Mouse (Mus musculus) c-Kit-positive CD71-positive TER-119-negative erythroid progenitor cells, embryonic 14.5 days (primary cell): ENCODE measurements around the gene Trappc4.
"Not testable (repeated sequence)": the region's sequence is repeated elsewhere in the genome, so short reads cannot be mapped to it uniquely, and the experiment has no call there.

Source experiments
- DNase-seq: peaks from one replicate; pipeline ENCODE4 v3.0.0-alpha.2; 2013; ENCODE audit warnings: low read depth

The Trappc4 gene

DNA sequence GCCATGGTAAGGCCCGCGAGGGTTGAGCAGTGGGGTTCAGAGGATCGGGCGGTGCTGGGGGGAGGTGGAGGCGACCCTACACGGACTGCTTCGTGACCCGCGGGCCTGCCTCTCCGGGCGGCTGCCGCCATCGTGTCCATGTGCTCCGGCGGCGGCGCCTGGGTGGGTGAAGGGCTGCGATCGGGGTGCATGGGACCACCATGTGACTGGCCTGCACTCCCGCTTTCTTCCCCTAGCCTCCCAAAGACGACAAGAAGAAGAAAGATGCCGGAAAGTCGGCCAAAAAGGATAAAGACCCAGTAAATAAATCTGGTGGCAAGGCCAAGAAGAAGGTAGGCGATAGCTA is 325 bp upstream of the Trappc4 start:
- DNase-seq, result no peak

DNA sequence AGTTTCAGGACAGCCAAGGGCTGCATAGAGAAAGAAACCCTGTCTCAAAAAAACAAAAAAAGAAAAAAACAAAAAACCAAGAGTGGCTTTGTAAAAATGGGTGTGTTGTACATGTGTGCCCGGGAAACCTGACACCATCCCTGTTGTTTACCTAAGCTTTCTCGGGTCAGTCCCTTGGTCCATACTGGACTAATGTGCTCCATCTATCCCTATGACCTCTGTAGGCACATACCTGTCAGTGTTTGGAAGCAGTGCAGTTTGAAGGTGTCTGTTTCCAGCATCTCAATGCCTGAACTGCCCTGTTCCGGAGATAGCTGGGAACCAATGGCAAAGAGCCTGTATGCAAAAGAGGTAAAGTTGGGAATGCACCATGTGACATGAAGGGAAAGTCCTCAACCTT is 2.4 kb downstream of the Trappc4 start:
- DNase-seq, result no peak

DNA sequence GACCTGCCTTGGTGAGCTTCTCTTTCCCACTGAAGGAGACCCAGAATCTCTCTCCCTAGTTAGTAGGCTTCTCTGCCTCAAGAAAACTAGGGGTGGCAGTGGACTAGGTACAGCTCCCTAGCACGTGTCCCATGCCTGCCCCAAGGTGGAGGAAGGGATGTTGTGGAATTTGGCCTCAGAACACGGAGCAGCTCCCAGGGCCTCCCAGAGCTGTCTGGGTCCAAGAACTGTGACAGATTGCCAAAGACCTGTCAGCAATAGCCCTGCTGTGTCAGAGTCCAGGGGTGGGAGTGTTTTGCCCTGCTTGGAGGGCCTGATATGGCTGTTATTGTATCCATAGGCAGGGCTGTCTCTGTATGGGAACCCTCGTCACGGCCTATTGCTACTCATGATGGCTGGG is 6.3 kb downstream of the Trappc4 start:
- no peak for DNase-seq

DNA sequence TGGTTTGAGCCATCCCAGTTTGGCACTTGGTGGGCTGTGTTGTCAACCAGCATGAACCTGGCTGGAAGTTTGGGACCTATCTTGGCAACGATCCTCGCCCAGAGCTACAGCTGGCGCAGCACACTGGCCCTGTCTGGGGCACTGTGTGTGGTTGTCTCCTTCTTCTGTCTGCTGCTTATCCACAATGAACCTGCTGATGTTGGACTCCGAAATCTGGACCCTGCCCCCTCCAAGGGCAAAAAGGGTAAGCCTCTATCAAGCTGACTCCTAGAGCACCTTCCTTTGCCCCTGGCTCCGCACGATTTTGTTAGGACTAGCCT is 7.6 kb downstream of the Trappc4 start:
- no peak for DNase-seq

DNA sequence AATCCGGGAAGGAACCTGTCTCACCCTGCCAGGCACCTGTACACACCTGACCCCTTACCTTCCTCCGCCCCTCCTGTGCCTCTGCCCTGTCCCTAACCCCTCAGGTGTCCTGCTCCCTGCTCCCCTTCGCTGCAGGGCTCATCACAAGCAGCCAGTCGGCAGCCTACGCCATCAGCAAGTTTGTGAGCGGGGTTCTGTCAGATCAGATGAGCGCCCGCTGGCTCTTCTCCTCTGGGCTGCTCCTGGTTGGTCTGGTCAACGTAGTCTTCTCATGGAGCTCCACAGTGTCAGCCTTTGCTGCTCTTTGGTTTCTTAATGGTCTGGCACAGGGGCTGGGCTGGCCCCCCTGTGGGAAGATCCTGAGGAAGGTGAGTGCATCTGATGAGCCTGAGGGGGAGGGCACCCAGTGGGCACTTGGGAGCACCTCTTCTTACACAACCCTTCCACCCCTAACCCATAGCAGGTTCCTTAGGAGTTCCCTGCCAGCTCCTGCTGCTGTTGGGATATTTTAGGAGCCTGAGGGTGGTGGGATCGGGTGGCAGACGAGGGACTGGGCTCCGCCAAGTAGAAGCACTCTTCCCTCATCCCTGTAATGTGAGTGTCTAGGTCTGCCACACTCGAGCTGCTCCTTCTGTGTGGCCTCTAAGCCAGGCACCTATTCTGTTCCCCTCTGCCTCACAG is 8.1 kb downstream of the Trappc4 start:
- DNase-seq, result no peak

DNA sequence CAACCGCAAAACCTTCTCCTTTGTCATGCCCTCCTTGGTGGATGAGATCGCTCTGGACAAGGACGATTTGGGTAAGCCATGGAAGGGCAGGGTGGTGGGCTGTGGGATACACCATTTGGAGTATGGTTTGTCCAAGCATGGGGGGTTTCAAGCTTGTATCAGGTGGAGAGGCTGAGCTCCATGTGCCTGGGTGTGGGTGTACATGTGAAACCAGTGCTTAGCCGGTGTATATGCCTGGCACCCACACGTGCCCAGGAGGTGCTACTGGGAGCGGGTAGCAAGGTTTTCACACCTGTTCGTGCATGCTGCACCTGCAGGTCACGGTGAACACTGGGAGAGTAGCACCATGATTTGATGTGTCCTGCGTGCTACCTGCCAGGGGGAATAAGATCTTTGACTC is 8.8 kb downstream of the Trappc4 start:
- DNase-seq, result no peak

DNA sequence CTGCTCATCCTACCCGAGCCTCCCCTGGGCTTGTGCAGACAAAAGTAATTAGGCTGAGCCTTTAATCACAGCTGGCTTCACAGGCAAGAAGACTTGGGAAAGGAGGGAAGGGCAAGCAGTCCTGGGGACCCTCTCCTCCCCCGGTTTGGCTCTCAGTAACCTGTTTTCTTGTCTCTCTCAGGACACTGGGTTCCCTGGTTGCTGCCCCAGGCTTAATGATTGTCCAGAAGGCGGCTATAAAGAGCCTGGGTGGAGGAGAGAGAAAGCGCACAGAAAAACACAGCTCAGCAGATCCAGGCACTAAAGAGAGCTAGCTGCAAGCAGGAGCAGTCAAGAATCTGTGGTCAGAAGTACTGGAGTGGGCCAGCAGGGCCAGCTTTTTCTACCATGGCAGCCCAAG is 9.3 kb downstream of the Trappc4 start:
- no peak for DNase-seq

DNA sequence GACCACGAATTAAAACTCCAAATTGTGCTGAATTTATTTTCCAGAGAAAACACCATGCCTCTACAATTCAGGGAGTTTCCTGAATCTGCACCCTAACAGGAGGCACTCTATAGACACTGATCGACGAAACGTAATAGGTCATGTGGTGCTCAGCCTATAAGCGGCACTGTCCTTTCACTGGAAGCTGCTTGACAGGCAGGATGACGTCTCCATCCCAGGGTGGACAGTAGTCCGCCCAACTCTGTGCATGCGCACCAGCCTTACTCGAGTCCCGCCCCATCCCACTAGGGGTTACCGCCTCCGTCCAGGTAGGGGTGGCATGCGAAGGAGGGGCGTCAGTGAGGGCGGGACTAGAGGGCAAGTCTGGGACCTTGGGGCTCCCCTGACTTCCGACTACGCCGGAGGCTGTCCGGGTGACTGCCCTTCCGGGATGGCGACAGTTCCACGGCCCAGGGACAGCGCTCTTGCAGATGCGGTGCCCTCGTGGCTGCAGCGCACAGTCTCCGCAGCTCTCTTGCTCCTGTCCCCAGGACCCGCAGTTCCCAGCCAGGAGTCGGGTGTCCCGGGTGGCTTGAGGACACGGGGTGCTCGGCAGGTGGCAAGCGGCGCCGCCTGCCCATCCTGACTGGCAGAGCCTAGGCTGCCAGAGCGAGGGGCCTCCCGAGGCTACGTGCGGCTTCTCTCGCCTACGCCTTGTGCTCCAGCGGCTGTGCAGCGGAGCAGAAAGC is 10.6 kb downstream of the Trappc4 start, which contains the start of gene Slc37a4:
TSS of gene Slc37a4 (plus strand) at position 169 of the 728 bp plus-strand sequence.
- DNase-seq, result peak; percentile 97

DNA sequence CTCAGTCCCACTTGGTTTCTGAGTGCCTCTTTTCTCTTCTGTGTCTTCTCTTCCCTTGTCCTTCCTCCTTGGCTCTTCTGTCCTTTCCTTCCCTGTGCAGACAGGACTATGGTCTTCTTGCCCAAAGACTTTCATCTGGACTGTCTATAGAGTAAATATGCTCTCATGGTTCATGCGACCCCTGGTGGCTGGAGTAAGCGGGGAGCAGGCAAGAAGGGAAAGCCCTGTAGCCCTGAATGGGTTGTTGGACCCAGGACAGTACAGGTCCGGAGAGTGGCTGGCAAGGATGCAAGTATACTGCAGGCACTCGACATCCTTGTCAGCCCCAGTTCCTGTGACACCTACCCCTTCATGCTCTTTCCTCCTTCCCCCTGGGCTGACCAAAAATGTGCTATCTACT is 15.9 kb downstream of the Trappc4 start:
- DNase-seq, result no peak

DNA sequence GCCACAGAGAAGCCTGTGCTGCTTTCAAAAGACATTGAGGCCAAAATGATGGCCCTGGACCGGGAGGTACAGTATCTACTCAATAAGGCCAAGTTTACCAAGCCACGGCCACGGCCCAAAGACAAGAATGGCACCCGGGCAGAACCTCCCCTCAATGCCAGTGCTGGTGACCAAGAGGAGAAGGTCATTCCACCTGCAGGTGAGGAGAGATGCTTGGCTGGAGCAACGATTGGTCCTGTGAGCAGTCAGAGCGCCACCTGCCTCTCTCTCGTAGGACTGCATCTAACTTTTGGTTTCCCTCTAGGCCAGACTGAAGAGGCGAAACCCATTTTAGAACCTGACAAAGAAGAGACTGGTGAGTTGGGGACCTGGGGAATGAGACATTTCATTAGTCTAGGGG is 18.1 kb downstream of the Trappc4 start:
- DNase-seq, result no peak

DNA sequence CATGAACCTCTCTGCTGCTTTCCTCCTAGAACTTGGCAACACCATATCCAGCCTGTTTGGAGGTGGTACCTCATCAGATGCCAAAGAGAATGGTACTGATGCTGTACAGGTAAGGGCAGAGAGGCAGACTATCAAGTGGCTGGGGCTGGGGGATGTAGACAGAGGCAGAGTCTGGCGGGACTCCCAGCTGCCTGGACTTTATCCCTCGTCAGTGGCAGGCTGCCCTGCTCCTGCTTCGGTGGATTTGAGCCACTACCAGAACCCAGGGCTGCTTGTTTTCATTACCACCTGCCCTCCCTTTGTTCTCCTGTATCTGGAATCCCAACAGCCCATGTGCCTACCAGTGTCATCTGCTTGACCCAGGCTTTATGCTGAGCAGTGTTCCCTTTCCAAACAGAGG is 20.2 kb downstream of the Trappc4 start:
- DNase-seq, result no peak

DNA sequence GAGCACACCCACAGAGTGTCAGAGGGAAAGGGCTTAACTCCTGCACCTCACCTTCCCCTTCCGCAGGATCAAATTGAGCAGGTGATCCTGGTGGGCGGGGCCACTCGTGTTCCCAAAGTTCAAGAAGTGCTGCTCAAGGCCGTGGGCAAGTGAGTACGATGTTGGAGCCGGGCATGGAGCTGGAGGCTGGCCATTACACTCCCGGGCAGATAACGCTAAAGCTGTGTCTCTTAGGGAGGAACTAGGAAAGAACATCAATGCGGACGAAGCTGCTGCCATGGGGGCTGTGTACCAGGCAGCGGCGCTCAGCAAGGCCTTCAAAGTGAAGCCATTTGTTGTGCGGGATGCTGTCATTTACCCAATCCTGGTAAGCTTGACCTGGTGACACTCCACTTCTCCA is 22.8 kb downstream of the Trappc4 start:
- no peak for DNase-seq

DNA sequence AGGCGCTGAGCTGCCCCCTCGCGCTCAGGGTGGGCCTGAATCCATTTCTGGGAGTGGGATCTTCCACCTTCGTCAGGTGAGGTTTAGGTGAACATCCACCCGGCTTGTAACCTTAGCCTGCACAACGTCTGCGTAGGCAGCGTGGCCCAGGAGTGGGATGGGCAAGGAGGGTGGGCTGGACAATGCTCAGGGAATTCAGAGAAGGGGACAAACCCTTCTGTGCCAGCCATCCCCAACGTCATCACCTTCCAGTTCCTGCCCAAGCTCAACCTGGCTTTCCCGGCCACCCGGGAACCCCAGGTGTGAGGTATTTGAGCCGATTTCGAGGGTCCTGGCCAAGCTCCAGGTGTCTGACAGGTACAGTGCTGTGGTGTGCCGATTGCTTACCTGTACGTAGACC is 27.5 kb downstream of the Trappc4 start:
- DNase-seq, result no peak

DNA sequence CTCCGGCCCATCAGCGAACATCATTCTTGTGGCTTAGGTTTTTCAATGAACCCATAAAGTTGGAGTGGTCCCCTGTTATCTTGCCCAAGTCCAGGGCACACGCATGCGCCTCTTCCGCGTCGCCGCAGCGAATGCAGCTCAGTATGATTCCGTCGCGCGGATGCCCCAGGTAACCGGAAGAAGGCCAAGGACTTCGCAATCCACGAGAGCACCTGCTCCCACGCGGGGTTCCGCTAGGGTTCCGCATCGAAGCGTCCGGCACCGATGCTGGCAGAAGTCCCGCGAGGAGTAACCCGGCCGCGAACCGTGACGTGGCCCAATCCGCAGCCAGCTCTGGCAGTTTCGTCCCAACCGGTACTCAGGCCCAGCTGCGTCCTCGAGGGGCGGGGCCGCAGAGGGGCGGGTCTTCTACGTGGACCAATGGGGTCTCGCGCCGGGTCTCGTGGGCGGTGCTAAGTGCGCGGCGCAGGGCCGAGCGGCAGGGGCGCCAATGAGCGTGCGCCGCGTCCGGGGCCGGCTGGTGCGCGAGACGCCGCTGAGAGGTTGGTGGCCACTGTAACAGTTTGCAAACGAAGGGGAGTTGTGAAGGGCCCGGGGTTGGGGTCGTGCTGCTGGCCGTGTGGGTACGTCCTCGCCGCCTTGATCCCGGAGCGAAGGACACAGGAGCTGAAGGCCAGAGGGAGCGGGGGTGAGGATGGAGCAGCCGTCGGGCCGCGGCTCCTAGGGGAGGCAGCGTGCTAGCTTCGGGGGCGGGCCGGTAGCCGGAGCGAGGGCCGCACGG is 28.2 kb downstream of the Trappc4 start, which contains the start of gene Hyou1:
TSS of gene Hyou1 (plus strand) at position 437 of the 781 bp plus-strand sequence.
- DNase-seq, result peak; percentile 92

DNA sequence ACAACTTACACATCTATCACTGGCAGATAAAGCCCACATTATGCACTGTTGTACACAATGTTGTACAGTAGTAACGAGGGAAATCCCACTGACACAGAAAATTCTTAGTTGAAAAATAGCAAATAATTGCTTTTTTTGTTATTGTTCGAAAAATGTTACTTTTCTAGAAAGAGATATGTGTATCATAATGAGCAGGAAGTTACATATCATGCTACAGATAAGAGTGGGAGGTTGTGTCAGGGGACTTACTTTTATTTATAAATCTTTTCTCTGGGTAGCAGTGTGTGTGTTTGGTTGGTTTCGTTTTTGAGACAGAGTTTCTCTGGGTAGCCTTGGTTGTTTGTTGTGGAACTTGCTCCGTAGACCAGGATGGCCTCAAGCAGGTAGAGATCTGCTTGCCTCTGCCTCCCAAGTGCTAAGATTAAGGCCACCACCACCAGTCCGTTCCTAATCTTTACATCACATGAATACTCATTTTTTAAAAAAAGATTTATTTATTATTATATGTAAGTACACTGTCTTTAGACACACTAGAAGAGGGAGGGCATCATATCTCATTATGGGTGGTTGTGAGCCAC is 29.2 kb downstream of the Trappc4 start:
- DNase-seq, result no peak

DNA sequence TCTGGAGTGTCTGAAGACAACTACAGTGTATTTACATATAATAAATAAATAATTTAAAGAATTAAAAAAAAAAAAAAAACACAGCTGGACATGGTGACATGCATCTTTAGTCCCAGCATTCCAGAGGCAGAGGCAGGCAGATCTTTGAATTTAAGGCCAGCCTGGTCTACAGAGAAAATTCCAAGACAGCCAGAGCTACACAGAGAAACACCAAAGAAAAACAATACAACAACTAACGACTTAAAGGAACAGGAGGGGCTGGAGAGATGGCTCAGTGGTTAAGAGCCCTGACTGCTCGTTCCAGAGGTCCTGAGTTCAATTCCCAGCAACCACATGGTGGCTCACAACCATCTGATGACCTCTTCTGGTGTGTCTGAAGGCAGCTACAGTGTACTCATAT is 30.1 kb downstream of the Trappc4 start:
- not testable (repeated sequence) for DNase-seq

DNA sequence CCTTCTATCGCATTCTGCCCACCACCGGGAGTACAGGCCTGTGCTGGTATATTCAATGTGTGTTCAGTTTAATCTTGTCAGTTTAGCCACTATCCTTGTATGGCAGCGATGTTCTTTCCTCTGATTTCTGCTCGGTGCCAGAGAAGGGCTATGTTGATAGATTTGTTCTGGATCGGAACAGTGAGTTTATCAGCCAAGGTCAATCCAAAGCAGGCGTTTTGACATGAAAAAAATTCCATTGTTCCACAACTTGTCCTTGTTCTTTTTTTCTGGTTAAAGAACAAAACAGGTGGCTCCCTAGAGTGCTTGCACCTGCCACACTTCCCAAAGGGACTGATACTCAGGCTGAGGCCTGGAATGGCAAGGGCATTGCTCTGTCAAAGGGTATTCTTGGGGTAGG is 31.3 kb downstream of the Trappc4 start:
- no peak for DNase-seq

DNA sequence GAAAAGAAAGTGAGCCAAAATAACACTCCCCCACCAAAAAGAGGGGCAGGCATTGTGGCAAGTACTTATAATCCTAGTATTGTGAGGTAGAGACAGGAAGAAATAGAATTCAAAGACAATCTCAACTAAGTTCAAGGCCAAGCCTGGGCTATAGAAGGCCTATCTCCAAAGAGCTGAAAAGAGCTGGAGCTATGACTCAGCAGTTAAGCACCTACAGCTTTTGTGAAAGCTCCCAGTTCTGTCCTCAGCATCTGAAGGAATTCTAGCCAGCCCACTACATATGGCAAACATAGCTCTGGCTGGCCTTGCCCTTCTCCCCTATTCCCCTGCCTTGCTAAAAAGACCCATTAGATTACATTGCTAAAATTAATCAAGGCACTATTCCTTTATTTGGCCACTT is 34.0 kb downstream of the Trappc4 start:
- DNase-seq, result no peak

DNA sequence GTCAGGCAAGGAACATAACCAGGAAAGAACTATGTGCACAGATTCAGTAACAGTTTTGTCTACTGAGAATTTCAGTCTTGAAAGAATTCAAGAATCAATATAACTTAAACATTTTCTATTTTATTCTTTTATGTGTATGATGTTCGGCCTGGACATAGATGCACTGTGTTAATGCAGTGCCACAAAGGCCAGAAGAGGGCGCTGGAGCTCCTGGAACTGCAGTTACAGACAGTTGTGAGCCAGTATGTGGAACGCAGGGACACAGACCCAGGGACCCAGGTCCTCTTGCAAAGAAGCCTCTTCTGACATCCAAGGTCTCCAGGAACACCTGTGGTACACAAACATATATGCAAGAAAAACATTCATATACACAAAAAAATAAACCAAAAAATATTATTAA is 42.9 kb downstream of the Trappc4 start:
- DNase-seq, result peak; percentile 46

DNA sequence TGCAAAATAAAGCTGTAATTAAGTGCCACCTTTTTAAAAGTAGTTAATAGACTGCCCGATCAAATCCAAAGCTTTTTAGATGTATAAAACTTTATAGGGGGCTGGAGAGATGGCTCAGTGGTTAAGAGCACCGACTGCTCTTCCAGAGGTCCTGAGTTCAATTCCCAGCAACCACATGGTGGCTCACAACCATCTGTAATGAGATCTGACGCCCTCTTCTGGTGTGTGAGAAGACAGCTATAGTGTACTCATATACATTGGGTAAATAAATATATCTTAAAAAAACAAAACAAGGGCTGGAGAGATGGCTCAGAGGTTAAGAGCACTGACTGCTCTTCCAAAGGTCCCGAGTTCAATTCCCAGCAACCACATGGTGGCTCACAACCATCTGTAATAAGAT is 45.5 kb downstream of the Trappc4 start:
- DNase-seq, result not testable (repeated sequence)

DNA sequence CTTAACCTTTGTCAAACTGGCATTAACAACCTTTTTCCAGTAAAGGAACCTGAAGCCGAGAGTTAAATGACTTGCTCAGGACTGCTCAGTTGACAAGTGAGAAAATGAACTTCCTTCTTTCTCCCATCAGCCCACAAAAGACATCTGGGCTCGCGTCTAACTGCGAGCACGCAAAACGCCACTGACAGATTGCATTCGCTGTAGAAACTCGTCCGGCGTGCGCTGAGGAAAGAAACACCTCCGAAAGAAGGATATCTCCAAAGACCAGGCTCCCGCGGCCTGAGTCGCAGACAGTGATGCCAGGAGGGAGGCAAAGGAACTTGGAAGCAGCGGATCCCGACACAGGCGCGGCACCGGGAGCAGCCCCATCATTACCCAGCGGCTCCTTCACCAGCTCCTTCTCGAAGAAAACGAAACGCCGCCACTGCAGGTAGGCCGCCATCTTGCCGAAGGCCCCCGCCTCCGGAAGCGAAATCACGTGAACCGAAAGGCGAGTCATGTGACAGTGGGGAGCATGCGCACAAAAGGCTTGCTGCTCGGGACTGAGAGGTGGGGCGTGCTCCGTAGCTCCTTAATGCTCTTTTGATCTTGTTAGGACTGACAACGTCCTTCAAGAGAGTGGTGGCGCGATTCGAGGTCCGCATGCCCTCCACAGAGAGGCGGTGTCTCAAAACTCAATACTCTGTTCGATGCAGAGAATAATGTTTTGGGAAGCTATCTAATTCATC is 46.0 kb downstream of the Trappc4 start, which contains the start of gene Vps11:
TSS of gene Vps11 (minus strand) at position 481 of the 728 bp plus-strand sequence.
- DNase-seq, result peak; percentile 96

DNA sequence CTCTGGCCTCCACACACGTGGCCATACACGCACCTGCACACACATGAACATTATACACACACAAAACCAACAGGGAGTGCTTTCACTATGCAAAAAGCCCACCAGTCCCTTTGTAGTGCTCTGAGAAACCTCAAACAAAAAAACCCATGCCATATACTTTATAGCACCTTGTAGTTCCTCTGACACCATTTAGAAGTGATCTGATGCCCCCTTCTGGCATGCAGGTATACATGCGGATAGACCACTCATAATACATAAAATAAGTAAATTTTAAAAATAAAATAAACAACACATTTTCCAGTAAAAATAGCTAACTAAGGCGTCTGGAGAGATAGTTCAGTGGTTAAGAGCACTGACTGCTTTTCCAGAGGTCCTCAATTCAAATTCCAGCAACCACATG is 50.2 kb downstream of the Trappc4 start:
- DNase-seq, result peak; percentile 56
